Mouse (Mus musculus): ENCODE measurements at regions not wholly inside any gene's neighbourhood (a gene's known extent, or its start where the extent isn't known, plus 50 kb on each side); places are given as distances from the start of the nearest gene placed in this dataset.
A peak's percentile ranks its signal among the peaks of the same experiment; 100 is the strongest.

DNA sequence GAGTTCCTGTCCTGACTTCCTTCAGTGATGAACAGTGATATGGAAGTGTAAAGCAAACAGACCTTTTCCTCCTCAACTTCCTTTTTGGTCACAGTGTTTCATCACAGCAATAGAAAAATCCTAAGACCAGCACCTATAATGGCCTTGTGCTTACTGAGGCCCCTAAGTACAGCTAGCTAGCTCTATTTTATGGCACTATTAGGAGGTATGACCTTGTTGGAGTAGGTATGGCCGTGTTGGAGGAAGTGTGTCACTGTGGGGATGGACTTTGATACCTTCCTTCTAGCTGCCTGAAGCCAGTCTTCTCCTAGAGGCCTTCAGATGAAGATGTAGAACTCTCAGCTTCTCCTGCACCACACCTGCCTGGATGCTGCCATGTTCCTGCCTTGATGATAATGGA is 365.6 kb upstream of the Hs6st1 start:
- no peaks in the 10 kb centered on the region for H3K4me1 ChIP-seq (replicated peaks; ENCODE audit: control insufficient read depth, insufficient read depth)
- no peak for DNase-seq (ENCODE audit: low spot score)
- TF ChIP-seq EP300 (optimal IDR thresholded peaks at IDR 0.05), result no peak
- TF ChIP-seq CTCF (IDR thresholded peaks at IDR 0.05; ENCODE audit: low read depth), result no peak

DNA sequence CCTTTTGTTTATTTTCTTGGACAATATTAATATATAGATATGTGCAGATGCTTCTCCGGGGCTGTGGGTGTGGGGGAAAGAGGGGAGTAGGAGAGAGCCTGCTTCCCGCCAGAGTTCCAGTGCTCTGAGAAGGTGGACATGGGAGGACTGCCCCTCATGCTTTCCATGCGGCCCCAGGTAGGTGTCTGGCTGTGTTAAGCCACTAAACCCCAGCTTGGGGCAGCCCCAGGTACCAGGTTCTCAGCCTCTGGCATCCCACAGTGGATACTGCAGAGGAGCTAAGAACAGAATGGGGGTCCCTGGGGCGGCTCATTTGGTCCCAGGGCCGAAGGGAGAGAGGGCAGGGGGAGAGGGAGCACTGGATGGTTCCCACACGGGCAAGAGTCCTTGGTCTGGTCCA is 361.9 kb upstream of the Hs6st1 start:
- 76% methylated on average over 6 of the region's 6 CpGs for WGBS
- DNase-seq (ENCODE audit: low spot score) (no peak), ATAC-seq (ENCODE audit: low FRiP score, low TSS enrichment) (no peak)
- TF ChIP-seq CTCF (IDR thresholded peaks at IDR 0.05; ENCODE audit: low read depth) (no peak), EP300 (optimal IDR thresholded peaks at IDR 0.05) (no peak)
- Histone ChIP-seq H3K4me2 (replicated peaks; ENCODE audit: low read depth) (no peak overlapping the region), H3K36me3 (ENCODE audit: control insufficient read depth, insufficient read depth, low read length) (no peaks in the 10 kb centered on the region), H3K4me1 (replicated peaks; ENCODE audit: control insufficient read depth, insufficient read depth) (no peaks in the 10 kb centered on the region), H3K9me3 (ENCODE audit: control insufficient read depth, low read length) (no peaks in the 10 kb centered on the region), H3K4me3 (ENCODE audit: low read depth, low read length) (no peak overlapping the region), H3K9ac (ENCODE audit: low read length) (no peak overlapping the region), H3K27ac (replicated peaks) (no peak overlapping the region), H3K27me3 (ENCODE audit: control insufficient read depth, insufficient read depth, low read length) (no peaks in the 10 kb centered on the region)

More for the DNA sequence above, 365.6 kb upstream of the Hs6st1 start:
- H3K36me3 ChIP-seq (ENCODE audit: control insufficient read depth, insufficient read depth, low read length), result no peaks in the 10 kb centered on the region
- H3K4me2 ChIP-seq (replicated peaks; ENCODE audit: low read depth), result no peak overlapping the region
- no peak overlapping the region for H3K9ac ChIP-seq (ENCODE audit: low read length)
- 34% methylated on average over 1 of the region's 1 CpGs for WGBS
- H3K4me3 ChIP-seq (ENCODE audit: low read depth, low read length), result no peak overlapping the region
- H3K27me3 ChIP-seq (ENCODE audit: control insufficient read depth, insufficient read depth, low read length), result no peaks in the 10 kb centered on the region
- ATAC-seq (ENCODE audit: low FRiP score, low TSS enrichment), result no peak
- no peaks in the 10 kb centered on the region for H3K9me3 ChIP-seq (ENCODE audit: control insufficient read depth, low read length)
- no peak overlapping the region for H3K27ac ChIP-seq (replicated peaks)

DNA sequence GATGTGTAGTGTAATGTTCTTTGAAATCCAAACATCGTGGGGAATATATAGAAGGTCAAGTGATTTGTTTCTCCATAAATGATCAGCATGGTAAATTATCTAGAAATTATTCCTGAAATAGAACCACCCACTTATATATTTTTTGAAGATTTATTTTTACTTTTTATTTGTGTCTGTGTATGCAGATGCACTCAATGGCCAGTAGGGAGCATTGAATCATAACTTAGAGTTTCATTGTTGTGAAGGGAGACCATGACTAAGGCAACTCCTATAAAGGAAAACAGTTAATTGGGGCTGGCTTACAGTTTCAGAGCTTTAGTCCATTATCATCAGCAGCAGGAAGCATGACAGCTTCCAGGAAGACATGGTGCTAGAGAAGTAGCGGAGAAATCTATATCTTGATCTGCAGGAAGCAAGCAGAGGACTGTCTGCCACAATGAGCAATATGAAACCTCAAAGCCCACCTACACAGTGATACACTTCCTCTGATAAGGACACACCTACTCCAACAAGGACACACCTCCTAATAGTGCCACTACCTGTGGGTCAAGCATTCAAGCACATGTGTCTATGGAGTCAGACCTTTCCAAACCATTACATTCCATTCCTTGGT is 359.9 kb upstream of the Hs6st1 start:
- Histone ChIP-seq H3K9ac (ENCODE audit: low read length) (no peak overlapping the region), H3K4me2 (replicated peaks; ENCODE audit: low read depth) (no peak overlapping the region), H3K27me3 (ENCODE audit: control insufficient read depth, insufficient read depth, low read length) (no peaks in the 10 kb centered on the region), H3K9me3 (ENCODE audit: control insufficient read depth, low read length) (no peaks in the 10 kb centered on the region), H3K4me3 (ENCODE audit: low read depth, low read length) (no peak overlapping the region), H3K4me1 (replicated peaks; ENCODE audit: control insufficient read depth, insufficient read depth) (no peaks in the 10 kb centered on the region), H3K27ac (replicated peaks) (no peak overlapping the region), H3K36me3 (ENCODE audit: control insufficient read depth, insufficient read depth, low read length) (no peaks in the 10 kb centered on the region)
- DNase-seq (ENCODE audit: low spot score) (no peak), ATAC-seq (ENCODE audit: low FRiP score, low TSS enrichment) (no peak)
- no peak for TF ChIP-seq EP300 (optimal IDR thresholded peaks at IDR 0.05)
- peak; percentile 39 for TF ChIP-seq CTCF (IDR thresholded peaks at IDR 0.05; ENCODE audit: low read depth)
- WGBS, result 88% methylated on average over 2 of the region's 2 CpGs

DNA sequence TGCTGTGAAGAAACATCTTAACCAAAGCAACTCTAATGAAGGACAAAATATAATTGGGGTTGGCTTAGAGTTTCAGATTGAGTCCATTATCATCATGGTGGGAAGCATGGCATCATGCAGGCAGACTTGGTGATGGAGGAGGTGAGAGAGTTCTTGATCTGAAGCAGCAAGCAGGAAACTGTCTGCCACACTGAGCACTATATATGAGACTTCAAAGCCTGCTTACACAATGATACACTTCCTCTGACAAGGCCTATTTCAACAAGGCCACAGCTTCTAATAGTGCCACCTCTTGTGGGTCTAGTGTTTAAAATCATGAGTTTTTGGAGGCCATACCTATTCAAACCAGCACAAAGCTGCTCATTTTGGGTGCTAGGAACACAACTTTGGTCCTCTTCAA is 359.0 kb upstream of the Hs6st1 start:
- H3K27ac ChIP-seq (replicated peaks), result no peak overlapping the region
- H3K9me3 ChIP-seq (ENCODE audit: control insufficient read depth, low read length), result no peaks in the 10 kb centered on the region
- ATAC-seq (ENCODE audit: low FRiP score, low TSS enrichment) (no peak), DNase-seq (ENCODE audit: low spot score) (no peak)
- no peaks in the 10 kb centered on the region for H3K27me3 ChIP-seq (ENCODE audit: control insufficient read depth, insufficient read depth, low read length)
- TF ChIP-seq CTCF (IDR thresholded peaks at IDR 0.05; ENCODE audit: low read depth) (no peak), EP300 (optimal IDR thresholded peaks at IDR 0.05) (no peak)
- no peak overlapping the region for H3K4me2 ChIP-seq (replicated peaks; ENCODE audit: low read depth)
- H3K9ac ChIP-seq (ENCODE audit: low read length), result no peak overlapping the region
- no peak overlapping the region for H3K4me3 ChIP-seq (ENCODE audit: low read depth, low read length)
- H3K36me3 ChIP-seq (ENCODE audit: control insufficient read depth, insufficient read depth, low read length), result no peaks in the 10 kb centered on the region
- H3K4me1 ChIP-seq (replicated peaks; ENCODE audit: control insufficient read depth, insufficient read depth), result no peaks in the 10 kb centered on the region

DNA sequence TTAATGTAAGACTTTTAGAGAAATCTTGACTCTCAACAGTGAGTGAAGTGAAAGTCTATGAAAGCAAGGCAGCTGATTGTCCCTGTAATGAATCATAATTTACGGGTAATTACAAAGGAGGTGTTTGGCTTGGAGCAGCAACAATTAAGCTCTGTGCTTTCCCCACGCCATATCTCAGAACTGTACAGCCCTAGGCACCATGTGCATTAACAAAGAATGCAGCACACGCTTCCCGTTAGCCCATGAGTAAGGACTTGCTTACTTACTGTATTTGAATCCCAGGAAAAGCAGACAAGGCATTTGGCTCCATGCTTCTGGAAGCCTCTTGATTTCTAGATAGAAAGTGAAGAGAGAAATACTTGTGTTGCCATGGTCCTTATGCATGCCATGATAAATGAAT is 354.2 kb upstream of the Hs6st1 start:
- H3K9me3 ChIP-seq (ENCODE audit: control insufficient read depth, low read length), result no peaks in the 10 kb centered on the region
- no peaks in the 10 kb centered on the region for H3K4me1 ChIP-seq (replicated peaks; ENCODE audit: control insufficient read depth, insufficient read depth)
- TF ChIP-seq CTCF (IDR thresholded peaks at IDR 0.05; ENCODE audit: low read depth) (no peak), EP300 (optimal IDR thresholded peaks at IDR 0.05) (no peak)
- H3K9ac ChIP-seq (ENCODE audit: low read length), result no peak overlapping the region
- DNase-seq (ENCODE audit: low spot score) (no peak), ATAC-seq (ENCODE audit: low FRiP score, low TSS enrichment) (no peak)
- no peaks in the 10 kb centered on the region for H3K27me3 ChIP-seq (ENCODE audit: control insufficient read depth, insufficient read depth, low read length)
- H3K4me2 ChIP-seq (replicated peaks; ENCODE audit: low read depth), result no peak overlapping the region
- H3K36me3 ChIP-seq (ENCODE audit: control insufficient read depth, insufficient read depth, low read length), result no peaks in the 10 kb centered on the region
- no peak overlapping the region for H3K4me3 ChIP-seq (ENCODE audit: low read depth, low read length)
- no peak overlapping the region for H3K27ac ChIP-seq (replicated peaks)
- WGBS, result 53% methylated on average over 4 of the region's 4 CpGs

DNA sequence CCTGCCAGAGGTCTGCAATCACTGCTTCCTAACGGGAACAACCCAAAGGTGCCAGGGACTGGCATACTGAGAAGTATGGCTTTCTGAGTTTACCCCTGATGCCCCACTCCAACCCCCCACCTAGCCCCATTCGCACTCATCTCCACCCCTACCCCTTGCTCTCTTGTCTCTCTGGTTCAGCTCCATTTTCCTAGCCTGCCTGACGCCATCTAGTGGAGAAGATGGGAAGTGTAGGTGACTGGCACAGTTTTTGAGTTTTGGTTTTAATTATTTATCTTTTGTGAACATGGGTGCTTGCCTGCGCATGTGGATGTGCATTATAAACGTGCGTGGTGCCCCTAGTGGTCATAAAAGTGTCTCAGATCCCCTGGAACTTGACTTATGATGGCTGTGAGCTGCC is 352.3 kb upstream of the Hs6st1 start:
- Histone ChIP-seq H3K4me2 (replicated peaks; ENCODE audit: low read depth) (no peak overlapping the region), H3K4me3 (ENCODE audit: low read depth, low read length) (no peak overlapping the region), H3K9ac (ENCODE audit: low read length) (no peak overlapping the region), H3K27me3 (ENCODE audit: control insufficient read depth, insufficient read depth, low read length) (no peaks in the 10 kb centered on the region), H3K4me1 (replicated peaks; ENCODE audit: control insufficient read depth, insufficient read depth) (no peaks in the 10 kb centered on the region), H3K27ac (replicated peaks) (no peak overlapping the region), H3K36me3 (ENCODE audit: control insufficient read depth, insufficient read depth, low read length) (no peaks in the 10 kb centered on the region), H3K9me3 (ENCODE audit: control insufficient read depth, low read length) (no peaks in the 10 kb centered on the region)
- TF ChIP-seq EP300 (optimal IDR thresholded peaks at IDR 0.05), result no peak
- peak; percentile 50 for TF ChIP-seq CTCF (IDR thresholded peaks at IDR 0.05; ENCODE audit: low read depth)
- no peak for DNase-seq (ENCODE audit: low spot score)
- 59% methylated on average over 6 of the region's 6 CpGs for WGBS
- no peak for ATAC-seq (ENCODE audit: low FRiP score, low TSS enrichment)

Data from stomach, postnatal 0 days (tissue).